Mouse (Mus musculus) intestine, embryonic 14.5 days (tissue): ENCODE data around the gene Mvp. TPM values are rescaled to one million over a fixed set of nuclear protein-coding genes. Genes with fewer than 3 reads are reported as not detected.
A peak's percentile ranks its signal among the peaks of the same experiment; 100 is the strongest.

ENCODE experiments used
- ATAC-seq: fragments of 200-750 bp; cut with Nextera tagmentation; replicated peaks from 2 replicates; pipeline ENCODE4 v1.8.0; 2017; ENCODE audit warnings: low read depth, moderate number of reproducible peaks, moderate TSS enrichment, moderate library complexity; ENCODE audit not compliant: low FRiP score, low TSS enrichment
- DNase-seq: peaks from one replicate; pipeline ENCODE4 v3.0.0-alpha.2; 2018; ENCODE audit warnings: low spot score
- H3K27ac ChIP-seq: fragments of 300-500 bp; sonication (generic); 2 replicates; pipeline ENCODE4 v1.5.1; 2014; ENCODE audit warnings: low read depth, mild to moderate bottlenecking, control low read depth
- H3K27me3 ChIP-seq: fragments of 300-500 bp; sonication (generic); replicated peaks from 2 replicates; pipeline ENCODE4 v1.6.1; 2014; ENCODE audit warnings: low read length, control low read depth; ENCODE audit not compliant: control insufficient read depth, insufficient read depth
- H3K36me3 ChIP-seq: fragments of 300-500 bp; sonication (generic); 2 replicates; pipeline ENCODE4 v1.6.1; 2014; ENCODE audit warnings: low read length, control low read depth; ENCODE audit not compliant: control insufficient read depth, insufficient read depth
- H3K4me1 ChIP-seq: fragments of 300-500 bp; sonication (generic); replicated peaks from 2 replicates; pipeline ENCODE4 v1.6.1; 2014; ENCODE audit warnings: low read length, control low read depth, mixed read lengths; ENCODE audit not compliant: control insufficient read depth, insufficient read depth
- H3K4me2 ChIP-seq: fragments of 300-500 bp; sonication (generic); 2 replicates; pipeline ENCODE4 v1.6.1; 2014; ENCODE audit warnings: low read length
- H3K4me3 ChIP-seq: fragments of 300-500 bp; sonication (generic); 2 replicates; pipeline ENCODE4 v1.5.1; 2014; ENCODE audit warnings: low read depth, low read length, control low read depth, mixed read lengths
- H3K9ac ChIP-seq: fragments of 300-500 bp; sonication (generic); 2 replicates; pipeline ENCODE4 v1.6.1; 2014; ENCODE audit warnings: mild to moderate bottlenecking, low read length
- H3K9me3 ChIP-seq: fragments of 300-500 bp; sonication (generic); 2 replicates; pipeline ENCODE4 v1.6.1; 2016; ENCODE audit warnings: low read length, control low read depth; ENCODE audit not compliant: control insufficient read depth
- WGBS: fragments of 180-500 bp; shearing (Covaris S2); extraction: QIAGEN DNeasy Blood & Tissue Kit; methylation state at CpG from one replicate; pipeline ENCODE4 v1.1.7; 2014; 5-methylcytosine and 5-hydroxymethylcytosine counted together
- polyA plus RNA-seq: library from polyadenylated mRNA; unstranded; fragments of >200 nt; fragmentation: Nextera tagmentation; extraction: Ambion mirVana; gene quantifications from 2 replicates; pipeline ENCODE4 v1.2.1, GENCODE M21; 2014

Gene Mvp
- polyA plus RNA-seq, 1 experiment from 2014 or later: 29.6 TPM

DNA sequence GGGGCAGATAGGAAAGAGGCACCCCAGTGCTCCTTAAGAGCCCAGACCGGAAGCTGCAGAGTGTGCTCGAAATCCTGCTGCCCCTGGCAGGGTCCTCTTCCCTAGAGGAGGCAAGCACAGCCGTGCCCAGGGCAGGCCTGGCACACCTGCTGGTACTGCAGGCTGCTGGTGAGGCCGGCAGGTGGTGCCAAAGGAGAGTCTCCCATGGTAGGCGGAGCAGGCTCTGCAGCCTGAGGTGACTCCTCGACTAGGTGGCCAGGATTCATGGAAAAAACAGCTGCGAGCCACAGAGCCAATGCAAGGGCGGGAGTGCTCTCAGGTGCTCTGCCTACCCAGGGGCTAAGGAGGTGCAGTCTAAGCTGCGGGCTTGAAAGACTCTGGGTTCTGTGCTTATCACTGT is 28.1 kb downstream of the Mvp start:
- H3K9me3 ChIP-seq: no peaks in the 10 kb centered on the region
- H3K4me1 ChIP-seq: no peaks in the 10 kb centered on the region
- 47% methylated on average over 9 of the region's 9 CpGs for WGBS
- H3K27ac ChIP-seq: no peak overlapping the region
- H3K4me3 ChIP-seq: no peak overlapping the region
- H3K4me2 ChIP-seq: no peak overlapping the region
- no peak overlapping the region for H3K9ac ChIP-seq
- H3K27me3 ChIP-seq: no peaks in the 10 kb centered on the region
- 0 out of 2 replicates have a peak, but pooled peaks cover under 1% of the 10 kb centered on the region for H3K36me3 ChIP-seq
- ATAC-seq: peak; percentile 62; the same call in 1 of the 2 replicates
- peak; percentile 54 for DNase-seq

DNA sequence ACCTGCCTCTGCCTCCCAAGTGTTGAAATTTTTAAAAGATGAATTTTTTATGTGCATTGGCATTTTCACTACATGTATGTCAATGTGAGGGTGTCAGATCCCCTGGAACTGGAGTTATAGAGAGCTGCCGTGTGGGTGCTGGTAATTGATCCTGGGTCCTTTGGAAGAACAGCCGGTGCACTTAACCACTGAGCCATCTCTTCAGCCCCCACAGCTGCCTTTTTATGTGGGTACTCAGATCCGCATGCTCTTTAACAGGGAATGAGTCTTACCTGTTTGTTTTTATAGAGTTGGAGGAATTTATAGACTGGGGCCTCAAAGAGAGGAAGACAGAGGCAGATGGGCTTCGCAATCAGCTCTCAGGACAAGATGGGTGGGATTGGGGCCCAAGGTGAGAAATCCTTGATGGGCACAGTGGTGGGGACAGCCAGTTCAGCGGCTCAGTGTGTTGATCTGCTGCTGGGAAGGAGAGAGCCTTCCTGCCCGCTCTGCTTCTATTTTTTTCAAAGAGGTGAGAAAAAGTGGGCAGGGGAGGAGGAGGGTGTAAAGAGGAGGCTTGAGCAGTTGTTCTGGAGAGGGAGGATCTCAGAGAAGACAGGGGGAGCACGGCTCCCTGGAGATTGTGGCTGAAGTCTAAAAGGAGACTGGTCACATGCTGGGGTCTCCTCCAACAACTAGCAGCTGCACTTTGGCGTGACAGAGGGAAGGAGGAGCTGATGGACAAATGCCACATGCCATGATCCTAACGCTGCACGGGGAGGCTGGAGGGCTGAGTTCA is 29.6 kb downstream of the Mvp start:
- Histone ChIP-seq H3K9ac (no peak overlapping the region), H3K4me3 (no peak overlapping the region), H3K9me3 (no peaks in the 10 kb centered on the region), H3K4me2 (no peak overlapping the region), H3K36me3 (peaks cover 13% of the 10 kb centered on the region), H3K4me1 (no peaks in the 10 kb centered on the region), H3K27ac (no peak overlapping the region), H3K27me3 (no peaks in the 10 kb centered on the region)
- no peak for ATAC-seq
- DNase-seq: no peak
- WGBS: 38% methylated on average over 10 of the region's 10 CpGs

DNA sequence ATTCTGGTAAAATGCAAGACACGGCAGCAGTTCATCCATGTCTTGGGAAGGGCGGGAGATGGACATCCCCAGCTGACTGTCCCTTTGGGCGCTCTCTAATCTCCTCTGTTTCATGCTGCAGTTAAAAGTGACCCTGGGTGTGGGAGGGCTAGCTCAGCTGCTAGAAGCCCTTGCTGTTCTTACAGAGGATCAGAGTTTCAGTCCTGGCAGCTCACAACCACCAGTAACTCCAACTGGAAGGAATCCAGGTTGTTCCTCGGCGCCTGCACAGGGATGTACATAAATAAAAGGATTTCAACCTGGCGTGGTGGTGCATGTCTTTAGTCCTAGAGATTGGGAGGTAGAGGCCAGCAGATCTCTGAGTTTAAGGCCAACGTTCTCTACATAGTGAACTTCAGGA is 31.3 kb downstream of the Mvp start:
- Histone ChIP-seq H3K4me1 (no peaks in the 10 kb centered on the region), H3K4me3 (no peak overlapping the region), H3K36me3 (peaks cover 31% of the 10 kb centered on the region), H3K9me3 (no peaks in the 10 kb centered on the region), H3K27me3 (no peaks in the 10 kb centered on the region), H3K9ac (no peak overlapping the region), H3K27ac (no peak overlapping the region), H3K4me2 (no peak overlapping the region)
- no peak for ATAC-seq
- 71% methylated on average over 7 of the region's 7 CpGs for WGBS
- no peak for DNase-seq

DNA sequence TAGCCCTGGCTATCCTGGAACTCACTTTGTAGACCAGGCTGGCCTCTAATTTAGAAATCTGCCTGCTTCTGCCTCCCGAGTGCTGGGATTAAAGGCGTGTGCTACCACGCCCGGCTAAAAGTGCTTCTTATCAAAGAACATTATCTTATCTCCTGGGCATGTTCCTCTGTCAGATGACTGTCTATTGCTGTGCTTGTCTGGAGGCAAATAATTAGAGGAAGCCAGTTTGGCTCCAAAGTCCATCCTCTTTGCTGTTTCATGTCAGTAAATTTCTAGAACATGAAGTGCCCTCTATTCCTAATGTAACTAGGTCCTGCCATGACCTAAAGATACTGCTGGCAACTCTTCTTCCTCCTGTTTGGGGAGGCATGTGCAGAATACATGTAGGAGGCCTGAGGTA is 32.4 kb downstream of the Mvp start:
- Histone ChIP-seq H3K4me2 (no peak overlapping the region), H3K4me1 (0 out of 2 replicates have a peak, but pooled peaks cover 3% of the 10 kb centered on the region), H3K36me3 (peaks cover 35% of the 10 kb centered on the region), H3K27ac (no peak overlapping the region), H3K9me3 (no peaks in the 10 kb centered on the region), H3K9ac (no peak overlapping the region), H3K4me3 (no peak overlapping the region), H3K27me3 (no peaks in the 10 kb centered on the region)
- 78% methylated on average over 4 of the region's 4 CpGs for WGBS
- DNase-seq (no peak), ATAC-seq (no peak)

DNA sequence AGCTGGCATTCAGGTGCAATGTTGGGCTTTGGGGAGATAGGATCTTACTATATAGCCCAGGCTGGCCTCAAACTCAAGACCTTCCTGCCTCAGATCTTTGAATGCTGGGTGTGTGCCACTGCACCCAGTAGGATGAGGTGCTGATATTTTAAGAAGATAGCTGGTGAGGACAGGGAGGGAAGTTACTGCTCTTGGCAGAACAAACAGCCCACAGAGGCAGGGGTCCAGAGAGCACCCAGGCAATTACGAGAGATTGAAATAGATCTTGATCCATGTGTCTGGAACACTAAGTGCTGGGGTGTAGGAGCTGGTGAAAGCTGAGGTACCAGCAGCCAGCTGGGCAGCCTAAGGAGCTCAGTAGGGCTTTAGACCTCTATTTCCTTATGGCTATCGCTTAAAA is 32.8 kb downstream of the Mvp start:
- no peak overlapping the region for H3K9ac ChIP-seq
- 79% methylated on average over 2 of the region's 2 CpGs for WGBS
- ATAC-seq: no peak

DNA sequence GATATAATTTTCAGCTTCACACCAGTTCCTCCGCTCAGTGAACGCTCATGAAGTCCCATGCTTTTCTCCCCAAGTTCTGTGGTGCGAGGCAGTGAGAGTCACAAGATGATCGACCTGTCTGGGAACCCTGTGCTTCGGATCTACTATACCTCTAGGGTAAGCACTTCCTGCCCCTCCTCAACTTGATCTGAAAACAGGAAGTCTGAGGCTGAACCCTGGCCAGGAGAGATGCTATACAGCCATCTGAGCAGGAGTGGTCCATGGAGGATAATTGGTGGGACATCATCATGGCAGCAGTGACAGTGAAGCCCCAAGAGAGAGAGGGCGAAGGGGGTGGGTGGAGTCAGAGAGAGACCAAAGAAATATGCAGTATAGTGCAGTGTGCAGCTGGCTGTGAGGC is 35.6 kb downstream of the Mvp start:
- Histone ChIP-seq H3K4me3 (no peak overlapping the region), H3K4me2 (no peak overlapping the region), H3K9me3 (no peaks in the 10 kb centered on the region), H3K9ac (no peak overlapping the region), H3K27ac (no peak overlapping the region), H3K36me3 (peaks cover 35% of the 10 kb centered on the region), H3K4me1 (0 out of 2 replicates have a peak, but pooled peaks cover 5% of the 10 kb centered on the region), H3K27me3 (no peaks in the 10 kb centered on the region)
- DNase-seq: no peak
- no peak for ATAC-seq
- 87% methylated on average over 6 of the region's 6 CpGs for WGBS

More for the DNA sequence above, 32.8 kb downstream of the Mvp start:
- DNase-seq: no peak
- Histone ChIP-seq H3K36me3 (peaks cover 35% of the 10 kb centered on the region), H3K4me1 (0 out of 2 replicates have a peak, but pooled peaks cover 5% of the 10 kb centered on the region), H3K4me3 (no peak overlapping the region), H3K27ac (no peak overlapping the region), H3K9me3 (no peaks in the 10 kb centered on the region), H3K27me3 (no peaks in the 10 kb centered on the region), H3K4me2 (no peak overlapping the region)

DNA sequence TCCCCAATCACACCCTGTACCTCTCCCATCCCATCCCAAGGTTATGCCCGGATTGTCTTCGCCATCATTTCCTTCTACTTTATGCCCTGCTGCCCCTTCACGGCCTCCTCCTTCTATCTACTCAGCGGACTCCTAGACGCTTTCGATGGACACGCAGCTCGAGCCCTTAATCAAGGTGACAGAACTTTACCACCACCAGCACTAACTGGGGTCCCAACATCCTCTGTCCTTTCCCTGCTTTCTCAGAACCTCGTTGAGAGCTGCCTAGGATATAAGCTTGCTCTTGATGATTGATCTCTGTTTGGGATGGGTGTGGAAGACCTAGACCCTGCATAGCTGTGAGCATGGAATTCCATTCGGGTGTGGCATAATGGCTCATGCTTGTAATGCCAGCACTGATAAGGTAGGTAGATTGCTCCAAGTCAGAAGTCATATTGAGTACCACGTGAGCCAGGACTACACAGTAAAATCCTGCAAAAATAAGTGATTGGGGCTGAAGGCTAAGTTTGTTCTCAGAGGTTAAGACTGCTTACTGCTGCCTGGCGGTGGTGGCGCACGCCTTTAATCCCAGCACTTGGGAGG is 37.5 kb downstream of the Mvp start:
- no peaks in the 10 kb centered on the region for H3K9me3 ChIP-seq

DNA sequence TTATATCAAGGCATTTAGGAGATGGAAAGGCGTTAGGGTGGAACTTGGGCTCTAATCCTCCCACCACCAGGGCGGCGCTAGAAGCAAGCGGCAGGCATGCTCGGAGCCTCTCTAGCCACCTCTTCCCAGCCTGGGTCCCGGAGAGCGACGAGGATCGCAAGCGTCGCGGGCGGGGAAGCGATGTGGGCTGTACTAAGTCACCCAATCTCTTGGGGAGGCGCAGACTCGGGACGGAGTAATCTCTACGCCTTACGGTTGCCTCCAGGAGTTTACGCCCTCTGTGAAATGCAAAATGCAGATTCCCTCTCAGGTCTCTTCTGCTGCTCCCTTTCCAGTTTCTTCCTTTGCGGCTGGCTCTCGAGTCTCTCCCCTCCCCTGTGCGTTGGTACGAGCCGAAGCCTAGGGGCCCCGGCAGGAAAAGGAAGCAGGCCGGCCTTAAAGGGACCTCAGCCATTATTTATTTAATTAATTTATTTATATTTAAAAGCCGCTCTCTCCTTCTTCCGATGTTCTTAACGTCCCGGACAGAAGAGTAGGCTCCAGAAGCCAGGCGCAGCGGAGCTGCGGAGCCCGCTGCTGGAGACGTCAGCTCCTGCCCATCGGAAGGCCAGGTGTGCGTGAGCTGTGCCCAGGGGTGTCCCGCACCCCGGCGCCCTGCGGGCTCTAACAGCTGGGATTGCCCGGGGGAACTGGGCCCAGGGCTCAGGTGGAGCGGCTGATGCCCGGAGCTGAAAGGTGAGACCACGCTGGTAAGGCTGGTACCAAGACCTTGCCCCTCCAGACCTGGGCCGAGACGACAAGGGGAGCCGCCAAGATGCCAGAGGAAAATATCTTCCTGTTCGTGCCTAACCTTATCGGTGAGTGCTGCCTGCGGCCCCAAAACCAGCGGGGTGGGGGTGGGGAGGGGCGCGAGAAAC is 38.2 kb downstream of the Mvp start, which contains the start of gene Cdiptos:
TSS of gene Cdiptos (minus strand) at position 149 of the 917 bp plus-strand sequence.
- WGBS: under 1% methylated on average over 55 of the region's 55 CpGs
- H3K4me1 ChIP-seq: 0 out of 2 replicates have a peak, but pooled peaks cover 5% of the 10 kb centered on the region
- ATAC-seq: peak; percentile 95

More for the DNA sequence above, 37.5 kb downstream of the Mvp start:
- peak overlapping the region; percentile 66 for H3K4me2 ChIP-seq
- WGBS: 23% methylated on average over 14 of the region's 14 CpGs
- peak overlapping the region; percentile 94 for H3K27ac ChIP-seq
- ATAC-seq (0 out of 2 replicates have a peak, but pooled peaks have one; percentile 40), DNase-seq (peak; percentile 71)
- H3K36me3 ChIP-seq: peaks cover 35% of the 10 kb centered on the region
- no peaks in the 10 kb centered on the region for H3K27me3 ChIP-seq
- peak overlapping the region; percentile 94 for H3K9ac ChIP-seq
- H3K4me1 ChIP-seq: 0 out of 2 replicates have a peak, but pooled peaks cover 5% of the 10 kb centered on the region
- H3K4me3 ChIP-seq: peak overlapping the region; percentile 97

More for the DNA sequence above, 38.2 kb downstream of the Mvp start, which contains the start of gene Cdiptos:
- peak within 1 kb of the TSS; percentile 66 for H3K4me2 ChIP-seq
- peaks cover 34% of the 10 kb centered on the region for H3K36me3 ChIP-seq
- peak within 1 kb of the TSS; percentile 94 for H3K9ac ChIP-seq
- no peaks in the 10 kb centered on the region for H3K9me3 ChIP-seq
- H3K27ac ChIP-seq: peak within 1 kb of the TSS; percentile 94
- H3K4me3 ChIP-seq: peak within 1 kb of the TSS; percentile 97
- peak; percentile 99 for DNase-seq
- no peaks in the 10 kb centered on the region for H3K27me3 ChIP-seq
